Mouse (Mus musculus) heart, embryonic 15.5 days (tissue): ENCODE data around the gene Prex1. TPM values are rescaled to one million over a fixed set of nuclear protein-coding genes. Genes with fewer than 3 reads are reported as not detected.

Experiments
- ATAC-seq: fragments of 200-750 bp; cut with Nextera tagmentation; replicated peaks from 2 replicates; pipeline ENCODE4 v1.8.0; 2017; ENCODE audit warnings: low read depth, moderate TSS enrichment; ENCODE audit not compliant: insufficient number of reproducible peaks, insufficient read depth, low FRiP score
- H3K27ac ChIP-seq: fragments of 300-500 bp; sonication (generic); 2 replicates; pipeline ENCODE4 v1.5.1; 2015; ENCODE audit warnings: mild to moderate bottlenecking, inconsistent platforms
- H3K27me3 ChIP-seq: fragments of 300-500 bp; sonication (generic); 2 replicates; pipeline ENCODE4 v1.6.1; 2015; ENCODE audit warnings: inconsistent platforms
- H3K36me3 ChIP-seq: fragments of 300-500 bp; sonication (generic); 2 replicates; pipeline ENCODE4 v1.6.1; 2015; ENCODE audit warnings: mild to moderate bottlenecking, inconsistent platforms
- H3K4me1 ChIP-seq: fragments of 300-500 bp; sonication (generic); replicated peaks from 2 replicates; pipeline ENCODE4 v1.6.1; 2015; ENCODE audit warnings: inconsistent platforms
- H3K4me2 ChIP-seq: fragments of 300-500 bp; sonication (generic); 2 replicates; pipeline ENCODE4 v1.6.1; 2015; ENCODE audit warnings: inconsistent platforms, mild to moderate bottlenecking, moderate library complexity
- H3K4me3 ChIP-seq: fragments of 300-500 bp; sonication (generic); 2 replicates; pipeline ENCODE4 v1.5.1; 2015; ENCODE audit warnings: mild to moderate bottlenecking, inconsistent platforms
- H3K9ac ChIP-seq: fragments of 300-500 bp; sonication (generic); 2 replicates; pipeline ENCODE4 v1.6.1; 2015; ENCODE audit warnings: mild to moderate bottlenecking, inconsistent platforms
- H3K9me3 ChIP-seq: fragments of 300-500 bp; sonication (generic); replicated peaks from 2 replicates; pipeline ENCODE4 v1.6.1; 2016; ENCODE audit warnings: inconsistent platforms
- WGBS: fragments of 180-500 bp; shearing (Covaris S2); methylation state at CpG from one replicate; pipeline ENCODE4 v1.1.7; 2015; ENCODE audit warnings: mixed read lengths; 5-methylcytosine and 5-hydroxymethylcytosine counted together
- polyA plus RNA-seq: library from polyadenylated mRNA; unstranded; fragments of >200 nt; fragmentation: Nextera tagmentation; extraction: Ambion mirVana; gene quantifications from 2 replicates; pipeline ENCODE4 v1.2.1, GENCODE M21; 2015

Gene Prex1
- polyA plus RNA-seq, 1 experiment from 2014 or later: 6.1 TPM

- H3K4me1 ChIP-seq: peaks cover 24% of the 10 kb centered on the region
- no peak for ATAC-seq
- peaks cover 8% of the 10 kb centered on the region; the same call in 1 of the 2 replicates for H3K36me3 ChIP-seq
- no peak overlapping the region for H3K27ac ChIP-seq
- H3K27me3 ChIP-seq: no peaks in the 10 kb centered on the region
- no peak overlapping the region for H3K4me2 ChIP-seq
- H3K9me3 ChIP-seq: no peaks in the 10 kb centered on the region
- H3K4me3 ChIP-seq: no peak overlapping the region
- no peak overlapping the region for H3K9ac ChIP-seq
- 46% methylated on average over 3 of the region's 3 CpGs for WGBS
Measured at GRCm38 (mm10) chr2:166703491-166703890, 10.1 kb downstream of the Prex1 start.

GRCm38 (mm10) chr2:166702113-166702445 lies 11.6 kb downstream of the Prex1 start:
- H3K36me3 ChIP-seq: peaks cover 8% of the 10 kb centered on the region; the same call in 1 of the 2 replicates
- no peak overlapping the region for H3K4me3 ChIP-seq
- H3K27me3 ChIP-seq: no peaks in the 10 kb centered on the region
- no peak overlapping the region for H3K4me2 ChIP-seq
- no peak overlapping the region for H3K9ac ChIP-seq
- no peaks in the 10 kb centered on the region for H3K9me3 ChIP-seq
- WGBS: 94% methylated on average over 2 of the region's 2 CpGs
- H3K4me1 ChIP-seq: peaks cover 24% of the 10 kb centered on the region
- no peak overlapping the region for H3K27ac ChIP-seq
- no peak for ATAC-seq

- H3K9ac ChIP-seq: no peak overlapping the region
- no peak overlapping the region for H3K27ac ChIP-seq
- 59% methylated on average over 23 of the region's 23 CpGs for WGBS
- ATAC-seq: no peak
- H3K36me3 ChIP-seq: peaks cover 8% of the 10 kb centered on the region; the same call in 1 of the 2 replicates
- no peak overlapping the region for H3K4me2 ChIP-seq
- no peaks in the 10 kb centered on the region for H3K9me3 ChIP-seq
- no peaks in the 10 kb centered on the region for H3K27me3 ChIP-seq
- peaks cover 24% of the 10 kb centered on the region for H3K4me1 ChIP-seq
- no peak overlapping the region for H3K4me3 ChIP-seq
Measured at GRCm38 (mm10) chr2:166701248-166702112, 12.2 kb downstream of the Prex1 start.

- Histone ChIP-seq H3K27ac (no peak overlapping the region), H3K4me3 (no peak overlapping the region), H3K9me3 (no peaks in the 10 kb centered on the region), H3K4me1 (peaks cover 24% of the 10 kb centered on the region), H3K4me2 (no peak overlapping the region), H3K36me3 (peaks cover 8% of the 10 kb centered on the region; the same call in 1 of the 2 replicates), H3K9ac (no peak overlapping the region), H3K27me3 (no peaks in the 10 kb centered on the region)
- 74% methylated on average over 13 of the region's 13 CpGs for WGBS
- ATAC-seq: no peak
Measured at GRCm38 (mm10) chr2:166700732-166701131, 12.9 kb downstream of the Prex1 start.

- Histone ChIP-seq H3K4me2 (no peak overlapping the region), H3K27me3 (no peaks in the 10 kb centered on the region), H3K9ac (no peak overlapping the region), H3K4me3 (no peak overlapping the region), H3K4me1 (peaks cover 24% of the 10 kb centered on the region), H3K27ac (no peak overlapping the region), H3K36me3 (peaks cover 4% of the 10 kb centered on the region; the same call in 1 of the 2 replicates), H3K9me3 (no peaks in the 10 kb centered on the region)
- WGBS: 69% methylated on average over 8 of the region's 8 CpGs
- ATAC-seq: no peak
Measured at GRCm38 (mm10) chr2:166700116-166700515, 13.5 kb downstream of the Prex1 start.

GRCm38 (mm10) chr2:166699552-166699951 lies 14.1 kb downstream of the Prex1 start:
- WGBS: 89% methylated on average over 5 of the region's 5 CpGs
- Histone ChIP-seq H3K9ac (no peak overlapping the region), H3K27ac (no peak overlapping the region), H3K27me3 (no peaks in the 10 kb centered on the region), H3K4me1 (peaks cover 24% of the 10 kb centered on the region), H3K4me3 (no peak overlapping the region), H3K36me3 (no peaks in the 10 kb centered on the region), H3K9me3 (no peaks in the 10 kb centered on the region), H3K4me2 (no peak overlapping the region)
- no peak for ATAC-seq

- peaks cover 16% of the 10 kb centered on the region for H3K4me1 ChIP-seq
- H3K9ac ChIP-seq: no peak overlapping the region
- H3K9me3 ChIP-seq: no peaks in the 10 kb centered on the region
- no peak overlapping the region for H3K4me3 ChIP-seq
- no peaks in the 10 kb centered on the region for H3K27me3 ChIP-seq
- ATAC-seq: no peak
- H3K36me3 ChIP-seq: no peaks in the 10 kb centered on the region
- no peak overlapping the region for H3K4me2 ChIP-seq
- H3K27ac ChIP-seq: no peak overlapping the region
- WGBS: 90% methylated on average over 2 of the region's 2 CpGs
Measured at GRCm38 (mm10) chr2:166694616-166695015, 19.0 kb downstream of the Prex1 start.

GRCm38 (mm10) chr2:166693394-166693793 lies 20.2 kb downstream of the Prex1 start:
- no peak overlapping the region for H3K4me3 ChIP-seq
- no peak for ATAC-seq
- no peaks in the 10 kb centered on the region for H3K36me3 ChIP-seq
- H3K4me1 ChIP-seq: peaks cover 16% of the 10 kb centered on the region
- H3K9ac ChIP-seq: no peak overlapping the region
- no peaks in the 10 kb centered on the region for H3K9me3 ChIP-seq
- no peaks in the 10 kb centered on the region for H3K27me3 ChIP-seq
- 70% methylated on average over 4 of the region's 4 CpGs for WGBS
- no peak overlapping the region for H3K4me2 ChIP-seq
- H3K27ac ChIP-seq: no peak overlapping the region

GRCm38 (mm10) chr2:166691602-166692509 lies 21.8 kb downstream of the Prex1 start:
- H3K27me3 ChIP-seq: no peaks in the 10 kb centered on the region
- peak overlapping the region; percentile 26; the same call in 1 of the 2 replicates for H3K27ac ChIP-seq
- H3K9me3 ChIP-seq: no peaks in the 10 kb centered on the region
- H3K4me3 ChIP-seq: no peak overlapping the region
- H3K36me3 ChIP-seq: no peaks in the 10 kb centered on the region
- no peak for ATAC-seq
- H3K4me1 ChIP-seq: peaks cover 23% of the 10 kb centered on the region
- WGBS: 58% methylated on average over 23 of the region's 23 CpGs
- no peak overlapping the region for H3K4me2 ChIP-seq
- no peak overlapping the region for H3K9ac ChIP-seq

- Histone ChIP-seq H3K4me3 (no peak overlapping the region), H3K27ac (peak overlapping the region; percentile 17; the same call in 1 of the 2 replicates), H3K9me3 (no peaks in the 10 kb centered on the region), H3K4me1 (peaks cover 27% of the 10 kb centered on the region), H3K27me3 (no peaks in the 10 kb centered on the region), H3K9ac (no peak overlapping the region), H3K4me2 (no peak overlapping the region), H3K36me3 (no peaks in the 10 kb centered on the region)
- peak; percentile 24; the same call in 1 of the 2 replicates for ATAC-seq
- 22% methylated on average over 6 of the region's 6 CpGs for whole genome bisulfite sequencing
Measured at GRCm38 (mm10) chr2:166686917-166687316, 26.7 kb downstream of the Prex1 start.

GRCm38 (mm10) chr2:166685824-166686223 lies 27.8 kb downstream of the Prex1 start:
- ATAC-seq: no peak
- no peak overlapping the region for H3K27ac ChIP-seq
- 58% methylated on average over 8 of the region's 8 CpGs for WGBS
- peaks cover 20% of the 10 kb centered on the region for H3K4me1 ChIP-seq
- no peak overlapping the region for H3K9ac ChIP-seq
- no peaks in the 10 kb centered on the region for H3K27me3 ChIP-seq
- H3K36me3 ChIP-seq: no peaks in the 10 kb centered on the region
- H3K4me2 ChIP-seq: no peak overlapping the region
- H3K4me3 ChIP-seq: no peak overlapping the region
- no peaks in the 10 kb centered on the region for H3K9me3 ChIP-seq
